Mouse (Mus musculus) ovary, postnatal 10 days (tissue): ENCODE measurements around the gene Tdpoz3.
"Not testable (repeated sequence)": the region's sequence is repeated elsewhere in the genome, so short reads cannot be mapped to it uniquely, and the experiment has no call there.

Experiments
- DNase-seq: peaks from one replicate; pipeline ENCODE4 v3.0.0; 2022; ENCODE audit warnings: low spot score

The Tdpoz3 gene

GRCm38 (mm10) chr3:93825720-93826119, at the start of gene Tdpoz3:
Gene Tdpoz3, plus strand, starts transcription at chr3:93826020.
- DNase-seq, result not testable (repeated sequence)

DNA sequence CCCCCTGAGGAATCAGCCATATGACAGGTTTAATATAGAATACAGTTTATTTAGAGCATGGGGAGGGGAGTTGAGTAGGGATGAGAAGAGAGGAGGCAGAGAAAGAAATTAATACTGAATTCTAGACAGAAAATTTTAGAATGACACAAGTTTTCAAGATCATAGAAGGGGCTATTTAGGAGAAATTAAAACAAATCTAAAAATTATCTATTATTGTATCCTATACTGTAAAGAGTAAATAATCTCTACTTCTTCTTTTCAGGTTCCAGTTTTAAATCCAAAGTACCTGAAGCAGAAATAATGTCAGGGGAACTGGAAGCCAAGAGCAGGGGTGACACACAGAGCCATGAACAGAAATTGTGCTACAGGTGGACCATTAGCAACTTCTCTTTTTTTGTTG, 29.7 kb upstream of the Tdpoz3 start, which contains the start of gene Tdpoz4:
Gene Tdpoz4, plus strand, starts transcription at position 301 of the 400 bp plus-strand sequence.
- DNase-seq, result not testable (repeated sequence)

GRCm38 (mm10) chr3:93813341-93813740, 12.5 kb upstream of the Tdpoz3 start:
- DNase-seq, result not testable (repeated sequence)

GRCm38 (mm10) chr3:93858957-93859356, 33.1 kb downstream of the Tdpoz3 start:
- not testable (repeated sequence) for DNase-seq

- not testable (repeated sequence) for DNase-seq
Measured at GRCm38 (mm10) chr3:93870635-93871034, 44.8 kb downstream of the Tdpoz3 start.
